Mouse (Mus musculus) thymus, adult 2 months (tissue): ENCODE data around the gene Twnk.

Source experiments
- CTCF ChIP-seq: fragments of 200-500 bp; IDR thresholded peaks from 2 replicates; pipeline ENCODE4 v1.5.1; 2012; ENCODE audit warnings: mild to moderate bottlenecking, control low read depth, low read length, moderate library complexity, borderline replicate concordance; ENCODE audit not compliant: control insufficient read depth, poor library complexity, insufficient read depth; ENCODE audit errors: extremely low read depth
- POLR2A ChIP-seq: fragments of 200-500 bp; IDR thresholded peaks from 2 replicates; pipeline ENCODE4 v1.6.1; 2012; ENCODE audit warnings: mild to moderate bottlenecking, low read length, control low read depth, moderate library complexity; ENCODE audit not compliant: control insufficient read depth, poor library complexity, insufficient read depth; ENCODE audit errors: extremely low read depth

GRCm38 (mm10) chr19:45030746-45031693 lies 25.6 kb downstream of the Twnk start:
- TF ChIP-seq CTCF = peak; percentile 76; the same call in 1 of the 2 replicates
- TF ChIP-seq POLR2A = no peak
